Mouse (Mus musculus) urinary bladder, postnatal 4 days (tissue): ENCODE measurements at regions not wholly inside any gene's neighbourhood (a gene's known extent, or its start where the extent isn't known, plus 50 kb on each side); places are given as distances from the start of the nearest gene placed in this dataset.

Experiments used
- DNase-seq, 2 experiments: peaks; one replicate each; pipeline ENCODE4 v3.0.0; 2021 to 2022; ENCODE audit warnings: low spot score in 2 of 2

DNA sequence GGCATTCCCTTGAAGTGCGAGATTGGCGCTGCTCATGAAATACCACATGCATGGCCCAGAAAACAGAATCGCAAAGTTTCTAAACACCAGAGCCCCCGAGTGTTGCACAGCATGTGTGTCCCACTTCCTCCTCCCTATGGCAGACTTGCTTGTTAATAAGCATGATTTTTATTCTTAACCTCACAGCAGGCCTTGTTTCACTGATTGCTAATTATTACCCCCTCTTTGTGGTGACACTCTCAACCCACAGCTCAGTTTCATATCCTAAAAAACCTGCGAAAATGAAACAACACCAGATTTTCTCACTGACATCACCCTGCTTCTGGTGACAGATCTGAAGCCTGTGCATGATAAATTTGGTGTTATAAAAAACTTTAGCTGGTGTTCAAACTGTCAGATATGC is 1319.3 kb upstream of the Gm7489 start:
- DNase-seq: no peak

DNA sequence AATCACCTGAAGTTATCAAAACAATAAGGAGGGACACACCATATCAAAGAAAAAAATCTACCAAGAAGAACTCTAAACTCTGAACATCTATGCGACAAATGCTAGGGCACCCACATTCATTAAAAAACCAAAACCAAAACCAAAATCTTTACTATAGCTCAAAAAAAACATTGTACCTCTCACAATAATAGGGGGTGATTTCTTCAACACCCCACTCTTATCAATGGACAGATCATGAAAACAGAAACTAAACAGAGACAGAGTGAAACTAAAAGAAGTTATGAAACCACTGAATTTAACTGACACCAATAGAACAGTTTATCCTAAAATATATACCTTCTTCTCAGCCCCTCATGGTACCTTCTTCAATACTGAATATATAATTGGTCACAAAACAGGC is 1314.5 kb upstream of the Gm7489 start:
- DNase-seq: no peak

DNA sequence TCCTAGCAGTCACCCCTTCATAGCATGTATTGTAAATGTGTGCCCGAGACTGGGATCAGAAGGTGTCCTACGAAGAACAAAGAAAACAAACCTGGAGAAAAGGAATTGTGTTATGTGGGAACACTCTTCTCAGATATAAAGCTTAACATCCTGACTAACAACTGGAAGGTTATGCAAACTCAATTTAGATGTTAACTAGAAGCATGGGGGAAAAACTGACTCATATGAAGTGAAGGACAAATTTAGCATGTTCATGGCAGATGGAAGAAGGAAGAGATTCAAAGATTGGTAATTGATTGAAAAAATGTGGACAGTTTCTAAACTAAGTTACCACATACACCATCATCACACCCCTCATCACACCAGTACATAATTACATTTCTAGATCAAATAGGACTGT is 1307.1 kb upstream of the Gm7489 start:
- no peak for DNase-seq

DNA sequence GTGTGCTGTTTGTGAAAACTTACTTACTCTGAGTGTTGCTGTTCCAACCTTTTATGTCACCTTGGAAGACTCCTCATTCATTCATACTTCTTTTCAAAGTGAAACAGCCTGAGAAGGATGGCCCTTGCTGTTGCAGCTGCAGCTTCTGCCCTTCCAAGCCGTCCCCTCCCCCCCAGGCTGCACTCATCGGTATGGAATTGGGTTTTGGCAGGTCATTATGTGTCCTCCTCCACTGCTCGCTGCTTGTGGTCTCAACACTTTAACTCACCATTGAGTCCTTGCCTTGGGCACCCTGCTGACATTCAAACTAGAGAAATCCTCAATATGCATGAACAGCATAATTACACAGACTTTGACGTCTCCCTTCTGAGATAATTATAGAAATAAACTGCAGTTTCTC is 1295.3 kb upstream of the Gm7489 start:
- DNase-seq: no peak

DNA sequence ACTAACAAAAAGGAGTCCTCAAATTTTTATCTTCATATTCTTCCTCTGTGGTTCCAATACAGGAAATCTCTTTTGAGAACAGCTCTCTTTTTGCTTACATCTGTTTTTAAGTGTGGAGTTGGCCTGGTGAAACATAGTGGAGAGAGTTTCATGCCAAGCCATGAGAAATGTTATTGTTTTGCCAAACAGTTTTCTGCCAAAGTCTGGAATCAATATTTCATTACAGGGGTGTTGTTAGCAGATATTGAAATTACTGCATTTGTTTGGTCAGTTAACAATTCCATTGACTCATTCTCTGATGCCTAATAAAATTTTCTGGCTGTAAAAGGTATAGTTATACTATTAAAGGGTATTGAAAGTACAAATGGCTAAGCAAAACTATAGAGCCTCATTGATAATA is 1285.2 kb upstream of the Gm7489 start:
- DNase-seq: no peak

DNA sequence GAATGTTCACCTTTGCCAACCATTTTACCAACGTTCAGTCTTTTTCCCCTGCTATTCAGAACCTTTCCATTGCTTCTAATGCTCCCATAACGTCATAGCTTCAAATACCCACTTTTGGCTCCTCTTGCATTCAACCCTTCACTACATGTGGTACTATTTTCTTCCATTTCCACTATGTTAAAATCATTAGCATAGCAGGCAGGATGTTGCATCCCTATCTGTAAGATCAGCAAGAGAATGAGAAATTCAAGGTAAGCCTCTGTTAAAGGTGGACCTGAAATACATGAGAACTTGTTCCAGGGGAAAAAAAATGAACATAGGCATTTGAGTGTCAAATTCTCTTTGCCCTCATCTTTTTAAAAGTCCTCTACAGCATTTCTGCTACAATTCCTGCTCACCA is 1284.7 kb upstream of the Gm7489 start:
- no peak for DNase-seq

DNA sequence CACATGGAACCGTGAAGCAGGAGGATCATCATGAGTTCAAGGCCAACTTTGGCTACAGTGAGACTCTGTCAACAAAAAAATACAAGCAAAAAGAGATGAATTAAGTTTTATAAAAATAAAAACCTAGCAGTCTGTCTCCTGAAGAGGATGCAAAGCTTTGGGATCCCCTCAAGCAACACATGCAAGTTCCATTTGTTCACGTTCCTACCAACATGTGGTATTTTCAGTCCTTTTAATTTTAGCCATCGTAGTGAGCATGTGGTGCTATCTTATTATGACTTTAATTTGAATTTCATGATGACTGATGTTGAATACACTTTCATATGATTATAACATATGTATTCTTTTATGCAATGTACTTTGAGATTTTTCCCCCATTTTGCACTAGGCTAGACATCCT is 1244.9 kb upstream of the Gm7489 start:
- no peak for DNase-seq

DNA sequence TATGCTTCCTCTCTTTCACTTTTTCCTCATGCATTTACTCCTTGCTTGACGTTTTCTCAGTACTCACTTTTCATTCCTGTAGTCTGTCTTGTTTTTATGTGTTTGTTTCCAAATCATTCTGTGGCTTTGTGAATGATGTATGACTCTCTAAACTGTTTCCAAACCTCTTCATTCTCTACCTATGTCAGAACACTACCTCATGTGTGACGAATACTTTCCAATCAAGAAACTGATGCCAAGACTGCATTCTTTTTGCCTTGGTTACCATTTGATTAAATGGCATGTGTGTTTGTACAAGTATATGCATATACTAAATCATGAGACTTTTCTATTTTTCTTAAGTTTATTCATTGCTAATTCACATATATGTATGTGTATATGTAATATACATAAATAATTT is 1238.7 kb upstream of the Gm7489 start:
- DNase-seq: no peak

DNA sequence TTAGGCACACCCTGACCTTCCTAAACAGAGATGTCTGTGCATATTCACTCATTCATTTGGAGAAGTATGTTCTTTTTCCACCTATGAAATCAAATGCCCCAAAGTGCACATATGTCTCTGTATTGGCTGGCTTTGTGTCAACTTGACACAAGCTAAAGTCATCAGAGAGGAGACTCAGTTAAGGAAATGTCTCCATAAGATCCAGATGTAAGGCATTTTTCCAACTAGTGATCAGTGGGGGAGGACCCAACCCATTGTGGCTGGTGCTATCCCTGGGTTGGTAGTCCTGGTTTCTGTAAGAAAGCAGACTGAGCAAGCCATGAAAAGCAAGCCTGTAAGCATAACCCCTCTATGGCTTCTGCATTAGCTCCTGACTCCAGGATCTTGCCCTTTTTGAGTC is 1226.8 kb upstream of the Gm7489 start:
- DNase-seq: no peak
